Mouse (Mus musculus) stomach, embryonic 15.5 days (tissue): ENCODE data around the gene Pla2g4a. TPM values are rescaled to one million over a fixed set of nuclear protein-coding genes. Genes with fewer than 3 reads are reported as not detected.
"Not testable (repeated sequence)": the region's sequence is repeated elsewhere in the genome, so short reads cannot be mapped to it uniquely, and the experiment has no call there.

Experiments used
- ATAC-seq: fragments of 200-750 bp; cut with Nextera tagmentation; 2 replicates; pipeline ENCODE4 v1.8.0; 2017; ENCODE audit warnings: low read depth, moderate number of reproducible peaks, moderate TSS enrichment; ENCODE audit not compliant: insufficient read depth, low FRiP score
- H3K27ac ChIP-seq: fragments of 300-500 bp; sonication (generic); 2 replicates; pipeline ENCODE4 v1.5.1; 2015; ENCODE audit warnings: mild to moderate bottlenecking, inconsistent platforms
- H3K27me3 ChIP-seq: fragments of 300-500 bp; sonication (generic); replicated peaks from 2 replicates; pipeline ENCODE4 v1.6.1; 2015; ENCODE audit warnings: inconsistent platforms
- H3K36me3 ChIP-seq: fragments of 300-500 bp; sonication (generic); 2 replicates; pipeline ENCODE4 v1.6.1; 2015; ENCODE audit warnings: inconsistent platforms
- H3K4me1 ChIP-seq: fragments of 300-500 bp; sonication (generic); 2 replicates; pipeline ENCODE4 v1.6.1; 2015; ENCODE audit warnings: inconsistent platforms
- H3K4me2 ChIP-seq: fragments of 300-500 bp; sonication (generic); 2 replicates; pipeline ENCODE4 v1.6.1; 2015; ENCODE audit warnings: mild to moderate bottlenecking, inconsistent platforms
- H3K4me3 ChIP-seq: fragments of 300-500 bp; sonication (generic); replicated peaks from 2 replicates; pipeline ENCODE4 v1.5.1; 2015; ENCODE audit warnings: inconsistent platforms
- H3K9ac ChIP-seq: fragments of 300-500 bp; sonication (generic); 2 replicates; pipeline ENCODE4 v1.6.1; 2015; ENCODE audit warnings: inconsistent platforms
- H3K9me3 ChIP-seq: fragments of 300-500 bp; sonication (generic); 2 replicates; pipeline ENCODE4 v1.6.1; 2016; ENCODE audit warnings: inconsistent platforms
- WGBS: fragments of 180-500 bp; shearing (Covaris S2); methylation state at CpG from one replicate; pipeline ENCODE4 v1.1.7; 2015; 5-methylcytosine and 5-hydroxymethylcytosine counted together
- polyA plus RNA-seq: library from polyadenylated mRNA; unstranded; fragments of >200 nt; fragmentation: Nextera tagmentation; extraction: Ambion mirVana; gene quantifications from 2 replicates; pipeline ENCODE4 v1.2.1, GENCODE M21; 2015

The Pla2g4a gene
- polyA plus RNA-seq, 1 experiment from 2014 or later, result 35.5 TPM

- not testable (repeated sequence) for H3K27ac ChIP-seq, ATAC-seq, H3K36me3 ChIP-seq, H3K27me3 ChIP-seq, H3K4me3 ChIP-seq, H3K9ac ChIP-seq, H3K4me1 ChIP-seq, H3K9me3 ChIP-seq, H3K4me2 ChIP-seq
- WGBS, result 87% methylated on average over 1 of the region's 1 CpGs
Observed at GRCm38 (mm10) chr1:149923737-149924136, 37.4 kb downstream of the Pla2g4a start.

GRCm38 (mm10) chr1:149922219-149922618, 38.9 kb downstream of the Pla2g4a start:
- Histone ChIP-seq H3K4me1 (no peaks in the 10 kb centered on the region), H3K4me3 (no peak overlapping the region; the same call in 1 of the 2 replicates), H3K36me3 (no peaks in the 10 kb centered on the region), H3K27me3 (no peaks in the 10 kb centered on the region), H3K4me2 (no peak overlapping the region), H3K27ac (peak overlapping the region; percentile 48; the same call in 1 of the 2 replicates), H3K9ac (no peak overlapping the region), H3K9me3 (no peaks in the 10 kb centered on the region)
- WGBS, result 54% methylated on average over 1 of the region's 1 CpGs
- ATAC-seq, result no peak

GRCm38 (mm10) chr1:149921325-149921724, 39.8 kb downstream of the Pla2g4a start:
- no peaks in the 10 kb centered on the region for H3K4me1 ChIP-seq
- no peak overlapping the region for H3K9ac ChIP-seq
- H3K4me2 ChIP-seq, result peak overlapping the region; percentile 15; the same call in 1 of the 2 replicates
- H3K27ac ChIP-seq, result peak overlapping the region; percentile 48; the same call in 1 of the 2 replicates
- no peaks in the 10 kb centered on the region for H3K36me3 ChIP-seq
- ATAC-seq, result 0 out of 2 replicates have a peak, but pooled peaks have one; percentile 35
- 70% methylated on average over 5 of the region's 5 CpGs for WGBS
- no peaks in the 10 kb centered on the region for H3K9me3 ChIP-seq
- no peak overlapping the region for H3K4me3 ChIP-seq
- H3K27me3 ChIP-seq, result no peaks in the 10 kb centered on the region

GRCm38 (mm10) chr1:149919301-149919700, 41.8 kb downstream of the Pla2g4a start:
- Histone ChIP-seq H3K27ac (no peak overlapping the region), H3K9ac (no peak overlapping the region), H3K4me2 (no peak overlapping the region), H3K4me1 (no peaks in the 10 kb centered on the region), H3K36me3 (no peaks in the 10 kb centered on the region), H3K9me3 (no peaks in the 10 kb centered on the region), H3K27me3 (no peaks in the 10 kb centered on the region), H3K4me3 (no peak overlapping the region)
- ATAC-seq, result no peak
- WGBS, result 83% methylated on average over 7 of the region's 7 CpGs

GRCm38 (mm10) chr1:149912984-149913383, 48.1 kb downstream of the Pla2g4a start:
- Histone ChIP-seq H3K27me3 (no peaks in the 10 kb centered on the region), H3K4me3 (no peak overlapping the region), H3K9me3 (no peaks in the 10 kb centered on the region), H3K4me1 (no peaks in the 10 kb centered on the region), H3K4me2 (no peak overlapping the region), H3K36me3 (no peaks in the 10 kb centered on the region), H3K27ac (no peak overlapping the region), H3K9ac (no peak overlapping the region)
- 23% methylated on average over 4 of the region's 4 CpGs for WGBS
- no peak for ATAC-seq

GRCm38 (mm10) chr1:149911050-149911449, 50.0 kb downstream of the Pla2g4a start:
- Histone ChIP-seq H3K36me3 (no peaks in the 10 kb centered on the region), H3K9ac (no peak overlapping the region), H3K27ac (no peak overlapping the region), H3K4me2 (no peak overlapping the region), H3K4me3 (no peak overlapping the region), H3K27me3 (no peaks in the 10 kb centered on the region), H3K4me1 (no peaks in the 10 kb centered on the region), H3K9me3 (no peaks in the 10 kb centered on the region)
- 75% methylated on average over 4 of the region's 4 CpGs for WGBS
- ATAC-seq, result no peak

- Histone ChIP-seq H3K27ac (no peak overlapping the region), H3K4me1 (no peaks in the 10 kb centered on the region), H3K4me2 (no peak overlapping the region), H3K27me3 (no peaks in the 10 kb centered on the region), H3K36me3 (no peaks in the 10 kb centered on the region), H3K9ac (no peak overlapping the region), H3K9me3 (no peaks in the 10 kb centered on the region), H3K4me3 (no peak overlapping the region)
- WGBS, result 66% methylated on average over 4 of the region's 4 CpGs
- ATAC-seq, result no peak
Observed at GRCm38 (mm10) chr1:149898001-149898625, 63.0 kb downstream of the Pla2g4a start.

GRCm38 (mm10) chr1:149896590-149896989, 64.5 kb downstream of the Pla2g4a start:
- WGBS, result 35% methylated on average over 5 of the region's 5 CpGs
- ATAC-seq, result no peak

GRCm38 (mm10) chr1:149894940-149895339, 66.2 kb downstream of the Pla2g4a start:
- Histone ChIP-seq H3K4me3 (no peak overlapping the region), H3K9ac (no peak overlapping the region), H3K36me3 (no peaks in the 10 kb centered on the region), H3K9me3 (no peaks in the 10 kb centered on the region), H3K27ac (no peak overlapping the region), H3K27me3 (no peaks in the 10 kb centered on the region), H3K4me1 (no peaks in the 10 kb centered on the region), H3K4me2 (no peak overlapping the region)
- no peak for ATAC-seq
- 85% methylated on average over 8 of the region's 8 CpGs for WGBS

More at GRCm38 (mm10) chr1:149896590-149896989, 64.5 kb downstream of the Pla2g4a start:
- no peak overlapping the region for H3K27ac ChIP-seq
- no peaks in the 10 kb centered on the region for H3K4me1 ChIP-seq
- H3K36me3 ChIP-seq, result no peaks in the 10 kb centered on the region
- H3K9ac ChIP-seq, result no peak overlapping the region
- H3K27me3 ChIP-seq, result no peaks in the 10 kb centered on the region
- no peaks in the 10 kb centered on the region for H3K9me3 ChIP-seq
- H3K4me3 ChIP-seq, result no peak overlapping the region
- no peak overlapping the region for H3K4me2 ChIP-seq

GRCm38 (mm10) chr1:149893903-149894302, 67.2 kb downstream of the Pla2g4a start:
- H3K4me1 ChIP-seq, result no peaks in the 10 kb centered on the region

GRCm38 (mm10) chr1:149891057-149891456, 70.0 kb downstream of the Pla2g4a start:
- H3K4me2 ChIP-seq, result no peak overlapping the region
- no peaks in the 10 kb centered on the region for H3K9me3 ChIP-seq
- H3K9ac ChIP-seq, result no peak overlapping the region
- no peak overlapping the region for H3K27ac ChIP-seq
- no peaks in the 10 kb centered on the region for H3K36me3 ChIP-seq
- WGBS, result 65% methylated on average over 5 of the region's 5 CpGs
- no peaks in the 10 kb centered on the region for H3K27me3 ChIP-seq
- ATAC-seq, result no peak
- no peaks in the 10 kb centered on the region for H3K4me1 ChIP-seq
- H3K4me3 ChIP-seq, result no peak overlapping the region

More at GRCm38 (mm10) chr1:149893903-149894302, 67.2 kb downstream of the Pla2g4a start:
- Histone ChIP-seq H3K27ac (no peak overlapping the region), H3K9me3 (no peaks in the 10 kb centered on the region), H3K9ac (no peak overlapping the region), H3K36me3 (no peaks in the 10 kb centered on the region), H3K4me2 (no peak overlapping the region), H3K4me3 (no peak overlapping the region), H3K27me3 (no peaks in the 10 kb centered on the region)
- whole genome bisulfite sequencing, result 78% methylated on average over 2 of the region's 2 CpGs
- no peak for ATAC-seq

GRCm38 (mm10) chr1:149882419-149883025, 78.6 kb downstream of the Pla2g4a start:
- no peak overlapping the region for H3K27ac ChIP-seq
- H3K4me2 ChIP-seq, result no peak overlapping the region
- no peaks in the 10 kb centered on the region for H3K4me1 ChIP-seq
- no peak for ATAC-seq
- H3K4me3 ChIP-seq, result no peak overlapping the region
- H3K9ac ChIP-seq, result no peak overlapping the region
- H3K36me3 ChIP-seq, result no peaks in the 10 kb centered on the region
- H3K27me3 ChIP-seq, result no peaks in the 10 kb centered on the region
- H3K9me3 ChIP-seq, result no peaks in the 10 kb centered on the region
- 67% methylated on average over 6 of the region's 6 CpGs for WGBS
